Mouse (Mus musculus): ENCODE measurements around the gene Klc4.

- TF ChIP-seq CTCF (conservative IDR thresholded peaks at IDR 0.05; ENCODE audit: insufficient read depth, insufficient read length, low read depth, low read length) (no peak), POLR2A (IDR thresholded peaks at IDR 0.05; ENCODE audit: low read depth, low read length) (no peak)
These were observed 56.9 kb downstream of the Klc4 start for GRCm38 (mm10) chr17:46588913-46589312.

All from kidney, adult 2 months (tissue).